Mouse (Mus musculus): ENCODE data around the gene Tmem108. TPM values are rescaled to one million over a fixed set of nuclear protein-coding genes. Genes with fewer than 3 reads are reported as not detected.

Tmem108 gene
- polyA plus RNA-seq, 1 experiment: 28.2 TPM

DNA sequence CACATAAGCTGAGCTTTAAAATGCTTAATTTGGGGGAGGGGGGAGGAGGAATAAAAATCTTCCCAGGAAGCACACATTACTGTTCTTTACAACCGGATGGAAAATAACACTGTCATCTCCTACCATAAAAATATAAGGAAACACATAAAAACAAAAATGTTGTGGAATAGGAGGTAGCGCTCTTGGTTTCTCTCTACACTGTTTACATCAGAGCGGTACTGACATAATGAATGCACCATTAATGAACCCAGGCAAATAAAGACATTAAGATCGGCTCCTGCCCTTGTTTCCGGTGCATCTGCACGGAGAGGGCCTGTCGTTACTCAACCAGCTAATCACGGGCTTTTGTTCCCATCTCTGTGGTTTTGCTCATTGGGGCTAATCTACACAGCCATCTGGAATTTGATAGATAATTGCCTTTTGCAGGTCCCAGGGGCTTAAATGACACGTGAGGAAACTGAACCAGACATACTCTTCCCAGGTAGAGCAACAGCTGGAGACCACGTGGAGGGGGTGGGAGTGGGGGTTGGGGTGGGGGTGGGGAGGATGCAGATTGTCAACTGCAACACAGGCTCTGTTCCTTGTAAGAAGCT lies 107.5 kb downstream of the Tmem108 start:
- TF ChIP-seq CTCF (IDR thresholded peaks at IDR 0.05; ENCODE audit: borderline replicate concordance, extremely low read depth, insufficient read depth, insufficient read length): no peak
- no peak for TF ChIP-seq POLR2A (IDR thresholded peaks at IDR 0.05; ENCODE audit: borderline replicate concordance, extremely low read depth, insufficient read depth, insufficient read length, poor library complexity, severe bottlenecking)
- peak; percentile 91 for DNase-seq (ENCODE audit: low read depth)

DNA sequence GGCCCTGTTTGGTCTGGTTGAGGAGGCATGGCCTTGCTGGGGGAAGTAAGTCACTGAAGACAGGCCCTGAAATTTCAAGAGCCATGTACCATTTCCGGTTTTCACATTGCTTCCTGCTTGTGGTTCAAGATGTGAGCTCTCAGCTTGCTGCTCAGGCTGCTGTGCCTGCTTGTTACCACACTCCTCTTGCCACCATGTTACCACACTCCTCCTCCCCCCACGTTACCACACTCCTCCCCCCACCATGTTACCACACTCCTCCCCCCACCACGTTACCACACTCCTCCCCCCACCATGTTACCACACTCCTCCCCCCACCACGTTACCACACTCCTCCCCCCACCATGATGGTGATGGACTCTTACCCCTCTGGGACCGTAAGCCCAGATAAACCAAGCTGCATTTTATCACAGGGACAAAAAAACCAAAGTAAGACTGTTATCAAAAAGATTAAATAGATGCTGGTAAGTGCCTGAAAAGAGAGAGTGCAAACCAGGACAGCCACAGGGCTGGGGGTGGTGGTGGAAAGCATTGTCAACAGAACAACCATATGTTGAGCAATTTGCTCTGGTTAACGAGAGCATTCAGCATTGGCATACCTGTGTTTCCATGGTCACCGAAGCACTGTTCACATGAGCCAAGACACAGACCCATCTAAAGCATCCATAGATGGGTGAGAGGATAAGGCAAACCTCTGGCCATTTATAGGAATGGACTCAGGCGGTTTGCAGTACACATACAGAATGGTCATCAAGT lies 109.3 kb downstream of the Tmem108 start:
- peak; percentile 51 for DNase-seq (ENCODE audit: low read depth)

DNA sequence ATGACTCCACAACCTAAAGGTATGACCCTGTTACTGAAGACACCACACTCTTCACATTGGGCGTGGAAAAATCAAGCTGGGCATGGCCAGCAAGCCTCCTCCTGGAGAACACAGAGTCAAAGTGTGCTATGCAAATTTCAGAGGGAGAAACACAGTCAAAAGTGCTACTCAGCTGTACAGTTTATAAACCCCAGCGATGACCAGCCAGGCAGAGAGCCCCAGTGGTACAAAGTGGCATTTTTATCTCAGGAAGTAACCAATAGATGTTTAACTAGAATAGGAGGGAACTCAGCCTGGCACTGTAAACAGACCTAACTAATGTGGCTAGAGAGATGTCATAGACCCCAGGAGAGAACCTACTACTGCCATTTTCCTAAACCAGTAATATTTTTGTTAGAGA lies 115.0 kb downstream of the Tmem108 start:
- DNase-seq (ENCODE audit: low read depth): no peak
- no peak for TF ChIP-seq POLR2A (IDR thresholded peaks at IDR 0.05; ENCODE audit: borderline replicate concordance, extremely low read depth, insufficient read depth, insufficient read length, poor library complexity, severe bottlenecking)
- TF ChIP-seq CTCF (IDR thresholded peaks at IDR 0.05; ENCODE audit: borderline replicate concordance, extremely low read depth, insufficient read depth, insufficient read length): no peak

More for the DNA sequence above, 109.3 kb downstream of the Tmem108 start:
- TF ChIP-seq CTCF (IDR thresholded peaks at IDR 0.05; ENCODE audit: borderline replicate concordance, extremely low read depth, insufficient read depth, insufficient read length): no peak
- TF ChIP-seq POLR2A (IDR thresholded peaks at IDR 0.05; ENCODE audit: borderline replicate concordance, extremely low read depth, insufficient read depth, insufficient read length, poor library complexity, severe bottlenecking): no peak

DNA sequence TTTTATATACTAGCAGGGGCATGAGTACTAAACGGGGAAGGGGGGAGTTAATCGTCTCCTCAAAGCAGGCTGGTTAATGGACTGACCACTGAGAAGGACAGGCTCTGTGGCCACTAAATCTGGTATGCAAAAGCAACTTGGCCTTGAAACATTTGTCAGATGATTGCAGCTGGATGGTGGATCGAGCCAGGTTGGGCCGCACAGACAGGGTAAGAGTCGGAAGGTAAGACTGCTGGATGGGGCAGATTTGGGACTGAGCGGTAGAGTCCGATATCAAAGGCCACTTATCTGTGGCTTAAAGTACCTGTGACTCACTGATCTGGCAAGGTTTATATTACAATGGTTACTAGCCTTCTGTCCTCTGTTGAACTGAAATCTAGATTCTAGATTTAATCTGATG lies 115.9 kb downstream of the Tmem108 start:
- DNase-seq (ENCODE audit: low read depth): no peak
- TF ChIP-seq POLR2A (IDR thresholded peaks at IDR 0.05; ENCODE audit: borderline replicate concordance, extremely low read depth, insufficient read depth, insufficient read length, poor library complexity, severe bottlenecking): no peak
- no peak for TF ChIP-seq CTCF (IDR thresholded peaks at IDR 0.05; ENCODE audit: borderline replicate concordance, extremely low read depth, insufficient read depth, insufficient read length)

DNA sequence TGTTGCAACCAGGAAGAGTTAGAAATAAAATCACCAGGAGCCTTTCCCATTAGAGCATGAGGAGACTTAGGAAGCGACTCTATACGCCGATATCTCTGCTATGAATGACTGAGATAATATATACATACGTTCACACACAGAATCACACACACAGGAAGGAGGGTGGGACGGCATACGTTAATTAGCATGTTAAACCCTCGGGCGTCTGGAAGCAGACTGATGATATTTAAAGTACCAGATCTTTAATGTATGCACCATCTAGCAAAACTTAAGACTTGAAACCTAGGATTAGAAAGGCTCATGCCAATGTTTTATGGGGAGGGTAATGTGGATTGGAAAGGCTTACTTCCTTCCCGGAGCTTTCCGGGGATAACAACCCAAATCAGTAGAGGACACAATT lies 119.3 kb downstream of the Tmem108 start:
- TF ChIP-seq CTCF (IDR thresholded peaks at IDR 0.05; ENCODE audit: borderline replicate concordance, extremely low read depth, insufficient read depth, insufficient read length) (no peak), POLR2A (IDR thresholded peaks at IDR 0.05; ENCODE audit: borderline replicate concordance, extremely low read depth, insufficient read depth, insufficient read length, poor library complexity, severe bottlenecking) (no peak)
- DNase-seq (ENCODE audit: low read depth): peak; percentile 77

DNA sequence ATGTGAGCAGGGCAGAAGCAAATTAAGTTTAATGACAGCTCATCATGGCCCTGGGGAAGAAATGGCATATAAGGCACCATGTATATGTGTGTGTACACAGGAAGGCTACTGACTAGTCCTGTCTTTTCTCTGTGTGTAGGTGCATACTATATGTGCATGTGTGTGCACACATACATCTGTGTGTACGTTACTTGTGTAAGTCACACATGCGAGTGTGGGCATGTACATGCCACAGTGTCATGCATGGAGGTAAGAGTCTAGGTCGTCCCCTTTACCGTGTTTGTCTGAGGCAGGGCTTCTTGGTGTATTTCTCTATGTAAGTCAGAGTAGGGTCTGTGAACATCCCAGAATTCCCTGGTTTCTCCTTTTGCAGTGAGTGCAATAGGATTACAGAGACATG lies 120.3 kb downstream of the Tmem108 start:
- TF ChIP-seq CTCF (IDR thresholded peaks at IDR 0.05; ENCODE audit: borderline replicate concordance, extremely low read depth, insufficient read depth, insufficient read length): no peak
- TF ChIP-seq POLR2A (IDR thresholded peaks at IDR 0.05; ENCODE audit: borderline replicate concordance, extremely low read depth, insufficient read depth, insufficient read length, poor library complexity, severe bottlenecking): no peak
- no peak for DNase-seq (ENCODE audit: low read depth)

DNA sequence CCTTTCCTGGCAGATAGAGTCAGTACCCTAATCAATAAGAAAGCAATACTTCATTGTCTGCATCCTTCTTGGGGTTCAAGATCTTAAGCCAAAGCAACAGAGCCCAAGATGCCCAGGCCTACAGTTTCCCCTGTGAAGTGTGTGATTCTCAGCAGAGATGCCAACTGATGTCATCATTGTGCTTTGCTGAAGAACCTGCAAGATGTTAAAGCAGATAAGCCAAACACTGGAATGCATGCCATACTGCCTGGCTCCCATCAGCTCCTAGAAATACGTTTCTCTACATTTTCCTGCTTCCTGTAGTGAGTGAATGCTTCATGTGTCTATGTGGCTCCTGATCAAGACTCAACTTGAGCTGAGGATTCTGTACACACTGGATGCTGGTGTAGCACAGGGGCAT lies 122.2 kb downstream of the Tmem108 start:
- TF ChIP-seq POLR2A (IDR thresholded peaks at IDR 0.05; ENCODE audit: borderline replicate concordance, extremely low read depth, insufficient read depth, insufficient read length, poor library complexity, severe bottlenecking) (no peak), CTCF (IDR thresholded peaks at IDR 0.05; ENCODE audit: borderline replicate concordance, extremely low read depth, insufficient read depth, insufficient read length) (no peak)
- DNase-seq (ENCODE audit: low read depth): peak; percentile 50

DNA sequence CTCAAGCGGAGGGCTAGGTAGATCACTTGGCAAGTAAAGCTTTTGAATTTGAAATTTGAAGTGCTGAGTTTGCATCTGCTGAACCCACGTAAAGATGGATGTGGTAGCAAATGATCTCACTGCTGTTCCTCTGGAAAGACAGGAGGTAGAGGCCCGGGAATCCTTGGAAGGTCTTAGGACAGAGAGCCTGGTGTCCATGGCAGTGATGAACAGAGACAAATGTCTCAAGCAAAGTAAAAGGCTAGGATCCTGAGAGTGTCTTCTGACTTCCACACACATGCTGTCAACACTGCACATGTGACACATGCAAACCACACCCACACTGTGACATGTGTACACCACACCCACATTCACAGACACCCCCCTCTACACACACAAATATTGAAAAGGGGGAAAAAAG lies 124.2 kb downstream of the Tmem108 start:
- no peak for TF ChIP-seq POLR2A (IDR thresholded peaks at IDR 0.05; ENCODE audit: borderline replicate concordance, extremely low read depth, insufficient read depth, insufficient read length, poor library complexity, severe bottlenecking)
- no peak for TF ChIP-seq CTCF (IDR thresholded peaks at IDR 0.05; ENCODE audit: borderline replicate concordance, extremely low read depth, insufficient read depth, insufficient read length)
- DNase-seq (ENCODE audit: low read depth): no peak

DNA sequence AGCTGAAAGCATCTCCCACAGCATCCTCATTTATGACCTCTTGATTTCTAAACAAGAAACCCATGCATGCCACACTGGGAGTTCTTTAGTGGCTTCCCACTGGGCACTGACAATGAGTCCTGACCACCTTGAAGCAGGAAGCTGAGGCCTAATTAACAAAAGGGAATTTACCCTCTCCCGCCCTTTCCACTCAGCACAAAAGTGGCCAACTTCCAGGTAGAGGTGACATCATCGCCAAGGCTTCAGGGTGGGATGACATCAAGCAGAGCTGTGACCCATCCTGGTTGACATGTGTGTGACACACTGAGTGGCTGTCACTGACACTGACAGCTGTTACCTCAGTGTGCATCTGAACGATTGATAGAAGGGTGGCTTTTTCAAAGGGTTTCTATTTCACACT lies 124.8 kb downstream of the Tmem108 start:
- no peak for TF ChIP-seq POLR2A (IDR thresholded peaks at IDR 0.05; ENCODE audit: borderline replicate concordance, extremely low read depth, insufficient read depth, insufficient read length, poor library complexity, severe bottlenecking)
- no peak for TF ChIP-seq CTCF (IDR thresholded peaks at IDR 0.05; ENCODE audit: borderline replicate concordance, extremely low read depth, insufficient read depth, insufficient read length)
- peak; percentile 49 for DNase-seq (ENCODE audit: low read depth)

DNA sequence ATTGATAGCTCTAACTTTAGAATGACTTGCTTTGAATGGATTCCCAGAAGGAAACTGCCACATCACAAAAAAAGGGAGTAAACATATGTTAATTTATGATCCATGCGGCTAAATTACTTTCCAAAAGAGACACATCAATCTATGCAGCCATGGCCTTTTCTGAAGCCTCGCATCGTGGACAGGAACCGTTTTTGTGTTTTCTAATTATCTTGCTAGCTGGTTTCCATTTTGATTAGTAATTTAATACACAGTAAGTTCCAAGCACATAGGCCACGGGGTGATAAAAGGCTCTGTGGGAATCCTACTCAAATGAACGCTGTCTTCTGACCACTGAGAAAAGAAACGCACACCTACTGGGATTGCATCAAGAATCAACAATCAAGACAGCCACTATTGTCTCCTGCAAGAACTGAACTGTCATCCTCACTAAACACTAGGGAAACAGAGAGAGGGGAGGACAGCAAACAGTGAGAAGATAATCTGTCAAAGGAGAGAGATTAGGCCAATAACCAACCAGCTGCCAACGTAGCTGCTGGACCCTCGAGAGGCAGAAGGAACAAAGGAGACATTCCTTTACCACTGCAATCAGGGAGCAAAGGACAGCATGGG lies 132.7 kb downstream of the Tmem108 start:
- peak; percentile 58 for DNase-seq (ENCODE audit: low read depth)

DNA sequence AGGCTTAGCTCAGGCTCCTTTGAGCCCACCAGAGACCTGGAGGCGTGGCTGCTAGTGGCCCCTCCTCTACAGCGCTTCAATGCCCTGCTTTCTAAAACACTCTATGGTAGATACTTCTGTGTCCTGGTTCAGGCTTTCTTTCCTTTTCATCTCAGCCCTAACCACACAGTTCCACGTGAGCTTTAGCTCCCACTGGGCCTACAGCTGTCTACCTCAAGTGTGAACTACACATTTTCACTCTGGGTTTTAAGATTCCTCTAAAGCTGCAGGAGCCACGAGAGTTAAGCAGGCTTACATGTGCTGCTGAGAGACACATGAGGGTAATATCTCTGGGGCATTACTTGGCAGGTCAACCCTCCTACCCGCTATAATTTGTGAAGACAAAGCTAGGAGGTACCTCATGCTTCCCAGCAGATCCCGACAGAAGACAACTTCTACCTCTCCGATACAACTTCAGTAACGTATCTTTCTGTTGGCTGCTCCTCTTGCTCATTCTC lies 134.2 kb downstream of the Tmem108 start:
- DNase-seq (ENCODE audit: low read depth): no peak
- TF ChIP-seq POLR2A (IDR thresholded peaks at IDR 0.05; ENCODE audit: borderline replicate concordance, extremely low read depth, insufficient read depth, insufficient read length, poor library complexity, severe bottlenecking) (no peak), CTCF (IDR thresholded peaks at IDR 0.05; ENCODE audit: borderline replicate concordance, extremely low read depth, insufficient read depth, insufficient read length) (no peak)

More for the DNA sequence above, 132.7 kb downstream of the Tmem108 start:
- TF ChIP-seq CTCF (IDR thresholded peaks at IDR 0.05; ENCODE audit: borderline replicate concordance, extremely low read depth, insufficient read depth, insufficient read length) (no peak), POLR2A (IDR thresholded peaks at IDR 0.05; ENCODE audit: borderline replicate concordance, extremely low read depth, insufficient read depth, insufficient read length, poor library complexity, severe bottlenecking) (no peak)

Data from brain, embryonic 14.5 days (tissue).